Mouse (Mus musculus) heart, postnatal 0 days (tissue): Measurements from ENCODE around the gene Tbxa2r.

Experiments used
- CTCF ChIP-seq: IDR thresholded peaks from 2 replicates; pipeline ENCODE4 v1.5.1; 2016; ENCODE audit warnings: antibody characterized with exemption, control low read depth, low read depth
- EP300 ChIP-seq: IDR thresholded peaks from 2 replicates; pipeline ENCODE4 v1.6.1; 2016; ENCODE audit warnings: antibody characterized with exemption, low read depth

- TF ChIP-seq EP300 (no peak), CTCF (no peak)
Observed at GRCm38 (mm10) chr10:81309571-81309970, 19.0 kb upstream of the Tbxa2r start.
